Mouse (Mus musculus) embryonic facial prominence, embryonic 12.5 days (tissue): ENCODE data around the gene Chga. TPM values are rescaled to one million over a fixed set of nuclear protein-coding genes. Genes with fewer than 3 reads are reported as not detected.

Experiments
- ATAC-seq: fragments of 200-750 bp; cut with Nextera tagmentation; 2 replicates; pipeline ENCODE4 v1.8.0; 2017; ENCODE audit not compliant: insufficient number of reproducible peaks, insufficient read depth, low FRiP score, low TSS enrichment
- H3K27ac ChIP-seq: fragments of 300-500 bp; sonication (generic); 2 replicates; pipeline ENCODE4 v1.5.1; 2016; ENCODE audit warnings: mild to moderate bottlenecking
- H3K27me3 ChIP-seq: fragments of 300-500 bp; sonication (generic); 2 replicates; pipeline ENCODE4 v1.6.1; 2016; ENCODE audit warnings: mild to moderate bottlenecking, moderate library complexity
- H3K36me3 ChIP-seq: fragments of 300-500 bp; sonication (generic); 2 replicates; pipeline ENCODE4 v1.6.1; 2016; ENCODE audit warnings: mild to moderate bottlenecking
- H3K4me1 ChIP-seq: fragments of 300-500 bp; sonication (generic); 2 replicates; pipeline ENCODE4 v1.6.1; 2016
- H3K4me2 ChIP-seq: fragments of 300-500 bp; sonication (generic); replicated peaks from 2 replicates; pipeline ENCODE4 v1.6.1; 2016; ENCODE audit warnings: mild to moderate bottlenecking, moderate library complexity
- H3K4me3 ChIP-seq: fragments of 300-500 bp; sonication (generic); 2 replicates; pipeline ENCODE4 v1.5.1; 2016; ENCODE audit warnings: mild to moderate bottlenecking
- H3K9ac ChIP-seq: fragments of 300-500 bp; sonication (generic); 2 replicates; pipeline ENCODE4 v1.6.1; 2016; ENCODE audit warnings: mild to moderate bottlenecking, moderate library complexity
- H3K9me3 ChIP-seq: fragments of 300-500 bp; sonication (generic); 2 replicates; pipeline ENCODE4 v1.6.1; 2016; ENCODE audit warnings: mild to moderate bottlenecking, moderate library complexity
- WGBS: fragments of 180-500 bp; shearing (Covaris S2); methylation state at CpG from one replicate; pipeline ENCODE4 v1.1.7; 2016; 5-methylcytosine and 5-hydroxymethylcytosine counted together
- polyA plus RNA-seq: library from polyadenylated mRNA; unstranded; fragments of >200 nt; fragmentation: Nextera tagmentation; extraction: Ambion mirVana; gene quantifications from 2 replicates; pipeline ENCODE4 v1.2.1, GENCODE M21; 2016

Chga gene
- polyA plus RNA-seq, 1 experiment from 2014 or later, result 10.1 TPM

- no peak overlapping the region for H3K4me3 ChIP-seq
- no peak overlapping the region for H3K9ac ChIP-seq
- no peaks in the 10 kb centered on the region for H3K27me3 ChIP-seq
- no peak overlapping the region for H3K27ac ChIP-seq
- no peaks in the 10 kb centered on the region for H3K4me1 ChIP-seq
- H3K4me2 ChIP-seq, result no peak overlapping the region
- H3K36me3 ChIP-seq, result 0 out of 2 replicates have a peak, but pooled peaks cover 6% of the 10 kb centered on the region
- no peaks in the 10 kb centered on the region for H3K9me3 ChIP-seq
- WGBS, result 89% methylated on average over 2 of the region's 2 CpGs
- no peak for ATAC-seq
Measured at GRCm38 (mm10) chr12:102566951-102567350, 12.2 kb downstream of the Chga start.

- no peaks in the 10 kb centered on the region for H3K9me3 ChIP-seq
- 72% methylated on average over 7 of the region's 7 CpGs for WGBS
- H3K4me3 ChIP-seq, result no peak overlapping the region
- H3K4me2 ChIP-seq, result no peak overlapping the region
- H3K4me1 ChIP-seq, result no peaks in the 10 kb centered on the region
- H3K27ac ChIP-seq, result no peak overlapping the region
- no peak overlapping the region for H3K9ac ChIP-seq
- ATAC-seq, result no peak
- H3K36me3 ChIP-seq, result 0 out of 2 replicates have a peak, but pooled peaks cover 12% of the 10 kb centered on the region
- no peaks in the 10 kb centered on the region for H3K27me3 ChIP-seq
Measured at GRCm38 (mm10) chr12:102568219-102568618, 13.4 kb downstream of the Chga start.

- Histone ChIP-seq H3K36me3 (0 out of 2 replicates have a peak, but pooled peaks cover 12% of the 10 kb centered on the region), H3K27ac (no peak overlapping the region), H3K4me2 (no peak overlapping the region), H3K27me3 (no peaks in the 10 kb centered on the region), H3K4me3 (no peak overlapping the region), H3K9me3 (no peaks in the 10 kb centered on the region), H3K4me1 (no peaks in the 10 kb centered on the region), H3K9ac (no peak overlapping the region)
- 88% methylated on average over 13 of the region's 13 CpGs for WGBS
- ATAC-seq, result no peak
Measured at GRCm38 (mm10) chr12:102570111-102570510, 15.3 kb downstream of the Chga start.

- H3K9ac ChIP-seq, result no peak overlapping the region
- 79% methylated on average over 5 of the region's 5 CpGs for WGBS
- no peaks in the 10 kb centered on the region for H3K27me3 ChIP-seq
- H3K4me2 ChIP-seq, result no peak overlapping the region
- no peak for ATAC-seq
- 0 out of 2 replicates have a peak, but pooled peaks cover 12% of the 10 kb centered on the region for H3K36me3 ChIP-seq
- H3K27ac ChIP-seq, result no peak overlapping the region
- H3K4me1 ChIP-seq, result no peaks in the 10 kb centered on the region
- H3K4me3 ChIP-seq, result no peak overlapping the region
- no peaks in the 10 kb centered on the region for H3K9me3 ChIP-seq
Measured at GRCm38 (mm10) chr12:102570734-102571133, 16.0 kb downstream of the Chga start.

GRCm38 (mm10) chr12:102571666-102572065 lies 16.9 kb downstream of the Chga start:
- no peak overlapping the region for H3K4me3 ChIP-seq
- H3K27me3 ChIP-seq, result no peaks in the 10 kb centered on the region
- H3K4me2 ChIP-seq, result no peak overlapping the region
- no peak overlapping the region for H3K27ac ChIP-seq
- no peak for ATAC-seq
- no peaks in the 10 kb centered on the region for H3K9me3 ChIP-seq
- 0 out of 2 replicates have a peak, but pooled peaks cover 12% of the 10 kb centered on the region for H3K36me3 ChIP-seq
- no peaks in the 10 kb centered on the region for H3K4me1 ChIP-seq
- WGBS, result 89% methylated on average over 9 of the region's 9 CpGs
- H3K9ac ChIP-seq, result no peak overlapping the region

GRCm38 (mm10) chr12:102573036-102573435 lies 18.3 kb downstream of the Chga start:
- no peaks in the 10 kb centered on the region for H3K4me1 ChIP-seq
- H3K27ac ChIP-seq, result no peak overlapping the region
- 0 out of 2 replicates have a peak, but pooled peaks cover 15% of the 10 kb centered on the region for H3K36me3 ChIP-seq
- no peaks in the 10 kb centered on the region for H3K27me3 ChIP-seq
- no peak for ATAC-seq
- 76% methylated on average over 7 of the region's 7 CpGs for WGBS
- no peaks in the 10 kb centered on the region for H3K9me3 ChIP-seq
- H3K4me2 ChIP-seq, result no peak overlapping the region
- H3K9ac ChIP-seq, result no peak overlapping the region
- no peak overlapping the region for H3K4me3 ChIP-seq

- Histone ChIP-seq H3K4me2 (no peak overlapping the region), H3K27ac (no peak overlapping the region), H3K9me3 (no peaks in the 10 kb centered on the region), H3K36me3 (0 out of 2 replicates have a peak, but pooled peaks cover 9% of the 10 kb centered on the region), H3K4me1 (no peaks in the 10 kb centered on the region), H3K4me3 (no peak overlapping the region), H3K27me3 (no peaks in the 10 kb centered on the region), H3K9ac (no peak overlapping the region)
- ATAC-seq, result no peak
- WGBS, result 73% methylated on average over 5 of the region's 5 CpGs
Measured at GRCm38 (mm10) chr12:102575541-102576329, 21.0 kb downstream of the Chga start.

GRCm38 (mm10) chr12:102576659-102577398 lies 22.1 kb downstream of the Chga start:
- ATAC-seq, result no peak
- 85% methylated on average over 10 of the region's 10 CpGs for WGBS
- H3K36me3 ChIP-seq, result 0 out of 2 replicates have a peak, but pooled peaks cover 9% of the 10 kb centered on the region

GRCm38 (mm10) chr12:102579041-102579440 lies 24.3 kb downstream of the Chga start:
- no peaks in the 10 kb centered on the region for H3K4me1 ChIP-seq
- H3K27ac ChIP-seq, result no peak overlapping the region
- no peak overlapping the region for H3K4me2 ChIP-seq
- no peaks in the 10 kb centered on the region for H3K9me3 ChIP-seq
- no peak overlapping the region for H3K9ac ChIP-seq
- 0 out of 2 replicates have a peak, but pooled peaks cover 3% of the 10 kb centered on the region for H3K36me3 ChIP-seq
- no peaks in the 10 kb centered on the region for H3K27me3 ChIP-seq
- WGBS, result 62% methylated on average over 6 of the region's 6 CpGs
- ATAC-seq, result no peak
- H3K4me3 ChIP-seq, result no peak overlapping the region

More at GRCm38 (mm10) chr12:102576659-102577398, 22.1 kb downstream of the Chga start:
- Histone ChIP-seq H3K4me1 (no peaks in the 10 kb centered on the region), H3K9me3 (no peaks in the 10 kb centered on the region), H3K4me3 (no peak overlapping the region), H3K9ac (no peak overlapping the region), H3K27ac (no peak overlapping the region), H3K27me3 (no peaks in the 10 kb centered on the region), H3K4me2 (no peak overlapping the region)

GRCm38 (mm10) chr12:102581579-102582196 lies 26.9 kb downstream of the Chga start:
- H3K9ac ChIP-seq, result no peak overlapping the region
- no peak for ATAC-seq
- no peaks in the 10 kb centered on the region for H3K27me3 ChIP-seq
- H3K27ac ChIP-seq, result no peak overlapping the region
- no peak overlapping the region for H3K4me3 ChIP-seq
- 0 out of 2 replicates have a peak, but pooled peaks cover 3% of the 10 kb centered on the region for H3K36me3 ChIP-seq
- H3K4me1 ChIP-seq, result no peaks in the 10 kb centered on the region
- 68% methylated on average over 5 of the region's 5 CpGs for WGBS
- no peaks in the 10 kb centered on the region for H3K9me3 ChIP-seq
- no peak overlapping the region for H3K4me2 ChIP-seq

GRCm38 (mm10) chr12:102582441-102582840 lies 27.7 kb downstream of the Chga start:
- Histone ChIP-seq H3K4me1 (no peaks in the 10 kb centered on the region), H3K4me3 (no peak overlapping the region), H3K27ac (no peak overlapping the region), H3K36me3 (peaks cover 5% of the 10 kb centered on the region; the same call in 1 of the 2 replicates), H3K9me3 (no peaks in the 10 kb centered on the region), H3K4me2 (no peak overlapping the region), H3K27me3 (no peaks in the 10 kb centered on the region), H3K9ac (no peak overlapping the region)
- ATAC-seq, result no peak
- 60% methylated on average over 11 of the region's 11 CpGs for WGBS
